Mouse (Mus musculus): Measurements from ENCODE around the gene Tent4b. TPM values are rescaled to one million over a fixed set of nuclear protein-coding genes. Genes with fewer than 3 reads are reported as not detected.

Tent4b gene
- polyA plus RNA-seq, 1 experiment from 2014 or later = 14.5 TPM

- H3K27ac ChIP-seq (ENCODE audit: low read depth, low read length) = no peak overlapping the region
- WGBS = 88% methylated on average over 6 of the region's 6 CpGs
- no peak overlapping the region for H3K4me3 ChIP-seq (ENCODE audit: low read depth, low read length)
- H3K4me1 ChIP-seq (replicated peaks; ENCODE audit: control insufficient read depth, insufficient read depth, low read length) = no peaks in the 10 kb centered on the region
- no peak for DNase-seq (ENCODE audit: low spot score)
- no peak overlapping the region for H3K9ac ChIP-seq (ENCODE audit: low read depth, low read length)
- no peak for ATAC-seq (ENCODE audit: low FRiP score)
- H3K36me3 ChIP-seq (ENCODE audit: control insufficient read depth, insufficient read depth, low read length) = no peaks in the 10 kb centered on the region
- no peak overlapping the region for H3K4me2 ChIP-seq (replicated peaks; ENCODE audit: low read depth, low read length)
- no peaks in the 10 kb centered on the region for H3K27me3 ChIP-seq (ENCODE audit: control insufficient read depth, insufficient read depth, low read length)
- no peaks in the 10 kb centered on the region for H3K9me3 ChIP-seq (ENCODE audit: control insufficient read depth, low read length)
These were observed 80.7 kb downstream of the Tent4b start for GRCm38 (mm10) chr8:88279670-88280069.

GRCm38 (mm10) chr8:88280904-88281303, 81.9 kb downstream of the Tent4b start:
- WGBS = 79% methylated on average over 7 of the region's 7 CpGs
- no peak for DNase-seq (ENCODE audit: low spot score)

GRCm38 (mm10) chr8:88282684-88283083, 83.7 kb downstream of the Tent4b start:
- Histone ChIP-seq H3K4me3 (ENCODE audit: low read depth, low read length) (no peak overlapping the region), H3K27ac (ENCODE audit: low read depth, low read length) (no peak overlapping the region), H3K4me1 (replicated peaks; ENCODE audit: control insufficient read depth, insufficient read depth, low read length) (no peaks in the 10 kb centered on the region), H3K9me3 (ENCODE audit: control insufficient read depth, low read length) (no peaks in the 10 kb centered on the region), H3K36me3 (ENCODE audit: control insufficient read depth, insufficient read depth, low read length) (no peaks in the 10 kb centered on the region), H3K27me3 (ENCODE audit: control insufficient read depth, insufficient read depth, low read length) (no peaks in the 10 kb centered on the region), H3K9ac (ENCODE audit: low read depth, low read length) (no peak overlapping the region), H3K4me2 (replicated peaks; ENCODE audit: low read depth, low read length) (no peak overlapping the region)
- 47% methylated on average over 8 of the region's 8 CpGs for WGBS
- DNase-seq (ENCODE audit: low spot score) = no peak
- no peak for ATAC-seq (ENCODE audit: low FRiP score)

More at GRCm38 (mm10) chr8:88280904-88281303, 81.9 kb downstream of the Tent4b start:
- H3K4me2 ChIP-seq (replicated peaks; ENCODE audit: low read depth, low read length) = no peak overlapping the region
- no peak for ATAC-seq (ENCODE audit: low FRiP score)
- no peaks in the 10 kb centered on the region for H3K9me3 ChIP-seq (ENCODE audit: control insufficient read depth, low read length)
- H3K27me3 ChIP-seq (ENCODE audit: control insufficient read depth, insufficient read depth, low read length) = no peaks in the 10 kb centered on the region
- H3K36me3 ChIP-seq (ENCODE audit: control insufficient read depth, insufficient read depth, low read length) = no peaks in the 10 kb centered on the region
- H3K4me1 ChIP-seq (replicated peaks; ENCODE audit: control insufficient read depth, insufficient read depth, low read length) = no peaks in the 10 kb centered on the region
- H3K4me3 ChIP-seq (ENCODE audit: low read depth, low read length) = no peak overlapping the region
- H3K27ac ChIP-seq (ENCODE audit: low read depth, low read length) = no peak overlapping the region
- no peak overlapping the region for H3K9ac ChIP-seq (ENCODE audit: low read depth, low read length)

GRCm38 (mm10) chr8:88283243-88284115, 84.5 kb downstream of the Tent4b start:
- no peak overlapping the region for H3K9ac ChIP-seq (ENCODE audit: low read depth, low read length)

GRCm38 (mm10) chr8:88284738-88285137, 85.7 kb downstream of the Tent4b start:
- Histone ChIP-seq H3K27me3 (ENCODE audit: control insufficient read depth, insufficient read depth, low read length) (no peaks in the 10 kb centered on the region), H3K9me3 (ENCODE audit: control insufficient read depth, low read length) (no peaks in the 10 kb centered on the region), H3K4me3 (ENCODE audit: low read depth, low read length) (no peak overlapping the region), H3K4me1 (replicated peaks; ENCODE audit: control insufficient read depth, insufficient read depth, low read length) (no peaks in the 10 kb centered on the region), H3K9ac (ENCODE audit: low read depth, low read length) (no peak overlapping the region), H3K4me2 (replicated peaks; ENCODE audit: low read depth, low read length) (no peak overlapping the region), H3K27ac (ENCODE audit: low read depth, low read length) (no peak overlapping the region), H3K36me3 (ENCODE audit: control insufficient read depth, insufficient read depth, low read length) (no peaks in the 10 kb centered on the region)
- ATAC-seq (ENCODE audit: low FRiP score) (no peak), DNase-seq (ENCODE audit: low spot score) (no peak)
- WGBS = 55% methylated on average over 7 of the region's 7 CpGs

More at GRCm38 (mm10) chr8:88283243-88284115, 84.5 kb downstream of the Tent4b start:
- no peaks in the 10 kb centered on the region for H3K27me3 ChIP-seq (ENCODE audit: control insufficient read depth, insufficient read depth, low read length)
- no peak overlapping the region for H3K27ac ChIP-seq (ENCODE audit: low read depth, low read length)
- H3K4me3 ChIP-seq (ENCODE audit: low read depth, low read length) = no peak overlapping the region
- H3K36me3 ChIP-seq (ENCODE audit: control insufficient read depth, insufficient read depth, low read length) = no peaks in the 10 kb centered on the region
- H3K9me3 ChIP-seq (ENCODE audit: control insufficient read depth, low read length) = no peaks in the 10 kb centered on the region
- no peaks in the 10 kb centered on the region for H3K4me1 ChIP-seq (replicated peaks; ENCODE audit: control insufficient read depth, insufficient read depth, low read length)
- 77% methylated on average over 13 of the region's 13 CpGs for whole genome bisulfite sequencing
- ATAC-seq (ENCODE audit: low FRiP score) = no peak
- H3K4me2 ChIP-seq (replicated peaks; ENCODE audit: low read depth, low read length) = no peak overlapping the region
- DNase-seq (ENCODE audit: low spot score) = no peak

GRCm38 (mm10) chr8:88285469-88286356, 86.7 kb downstream of the Tent4b start:
- no peaks in the 10 kb centered on the region for H3K9me3 ChIP-seq (ENCODE audit: control insufficient read depth, low read length)
- WGBS = 89% methylated on average over 8 of the region's 8 CpGs
- H3K27ac ChIP-seq (ENCODE audit: low read depth, low read length) = no peak overlapping the region
- no peaks in the 10 kb centered on the region for H3K36me3 ChIP-seq (ENCODE audit: control insufficient read depth, insufficient read depth, low read length)
- H3K4me1 ChIP-seq (replicated peaks; ENCODE audit: control insufficient read depth, insufficient read depth, low read length) = no peaks in the 10 kb centered on the region
- no peak for DNase-seq (ENCODE audit: low spot score)
- no peak for ATAC-seq (ENCODE audit: low FRiP score)
- H3K9ac ChIP-seq (ENCODE audit: low read depth, low read length) = no peak overlapping the region
- H3K4me3 ChIP-seq (ENCODE audit: low read depth, low read length) = no peak overlapping the region
- H3K4me2 ChIP-seq (replicated peaks; ENCODE audit: low read depth, low read length) = no peak overlapping the region
- no peaks in the 10 kb centered on the region for H3K27me3 ChIP-seq (ENCODE audit: control insufficient read depth, insufficient read depth, low read length)

GRCm38 (mm10) chr8:88286421-88286960, 87.5 kb downstream of the Tent4b start:
- Histone ChIP-seq H3K27me3 (ENCODE audit: control insufficient read depth, insufficient read depth, low read length) (no peaks in the 10 kb centered on the region), H3K4me2 (replicated peaks; ENCODE audit: low read depth, low read length) (no peak overlapping the region), H3K4me3 (ENCODE audit: low read depth, low read length) (no peak overlapping the region), H3K36me3 (ENCODE audit: control insufficient read depth, insufficient read depth, low read length) (no peaks in the 10 kb centered on the region), H3K4me1 (replicated peaks; ENCODE audit: control insufficient read depth, insufficient read depth, low read length) (no peaks in the 10 kb centered on the region), H3K9me3 (ENCODE audit: control insufficient read depth, low read length) (no peaks in the 10 kb centered on the region), H3K27ac (ENCODE audit: low read depth, low read length) (no peak overlapping the region), H3K9ac (ENCODE audit: low read depth, low read length) (no peak overlapping the region)
- ATAC-seq (ENCODE audit: low FRiP score) (no peak), DNase-seq (ENCODE audit: low spot score) (no peak)
- WGBS = 91% methylated on average over 14 of the region's 14 CpGs

GRCm38 (mm10) chr8:88288622-88289242, 89.7 kb downstream of the Tent4b start:
- 67% methylated on average over 12 of the region's 12 CpGs for WGBS
- no peak overlapping the region for H3K4me3 ChIP-seq (ENCODE audit: low read depth, low read length)
- no peaks in the 10 kb centered on the region for H3K4me1 ChIP-seq (replicated peaks; ENCODE audit: control insufficient read depth, insufficient read depth, low read length)
- no peak overlapping the region for H3K4me2 ChIP-seq (replicated peaks; ENCODE audit: low read depth, low read length)
- DNase-seq (ENCODE audit: low spot score) (no peak), ATAC-seq (ENCODE audit: low FRiP score) (no peak)
- H3K27me3 ChIP-seq (ENCODE audit: control insufficient read depth, insufficient read depth, low read length) = no peaks in the 10 kb centered on the region
- H3K9ac ChIP-seq (ENCODE audit: low read depth, low read length) = no peak overlapping the region
- no peaks in the 10 kb centered on the region for H3K9me3 ChIP-seq (ENCODE audit: control insufficient read depth, low read length)
- no peak overlapping the region for H3K27ac ChIP-seq (ENCODE audit: low read depth, low read length)
- H3K36me3 ChIP-seq (ENCODE audit: control insufficient read depth, insufficient read depth, low read length) = no peaks in the 10 kb centered on the region

Data from hindbrain, embryonic 11.5 days (tissue).